Comparison of ENCODE assay signal across 20 mouse cellular contexts in genomic region chr5:144786464-144786863, GRCm38 (mm10). TPM values are rescaled to one million over a fixed set of nuclear protein-coding genes. Genes with fewer than 3 reads are reported as not detected.
"Had no signal": no experiment of that assay in that cellular context is flagged by ENCODE, and none has a peak within 500 bp of the region (broad histone marks: within the 10 kb centered on the region; RNA-seq: fewer than 3 reads in every experiment).

No protein-coding gene starts in this region.

- H3K9ac ChIP-seq: intestine, embryonic 15.5 days; kidney, embryonic 15.5 days; liver, embryonic 14.5 days; liver, postnatal 0 days; lung, embryonic 14.5 days; midbrain, embryonic 12.5 days; midbrain, embryonic 15.5 days; neural tube, embryonic 12.5 days; neural tube, embryonic 15.5 days had no signal

- H3K4me1 ChIP-seq: intestine, embryonic 15.5 days; kidney, embryonic 15.5 days; midbrain, embryonic 12.5 days; midbrain, embryonic 15.5 days; neural tube, embryonic 12.5 days; neural tube, embryonic 15.5 days had no signal

- DNase-seq: kidney, adult 11 months; kidney, adult 8-10 months; kidney, postnatal 10 days; kidney, postnatal 36 days; liver, postnatal 0 days; lung, embryonic 14.5 days; thymus, adult 18-20 months; thymus, postnatal 4 days had no signal

- ATAC-seq: intestine, embryonic 15.5 days; liver, postnatal 0 days; lung, postnatal 0 days; midbrain, embryonic 15.5 days had no signal

- H3K4me2 ChIP-seq: intestine, embryonic 15.5 days; kidney, embryonic 15.5 days; lung, embryonic 14.5 days; midbrain, embryonic 12.5 days; midbrain, embryonic 15.5 days; neural tube, embryonic 12.5 days; neural tube, embryonic 15.5 days had no signal

- H3K27me3 ChIP-seq: intestine, embryonic 15.5 days; kidney, embryonic 15.5 days; midbrain, embryonic 12.5 days; midbrain, embryonic 15.5 days; neural tube, embryonic 12.5 days; neural tube, embryonic 15.5 days had no signal

- H3K4me3 ChIP-seq: intestine, embryonic 15.5 days; kidney, embryonic 15.5 days; midbrain, embryonic 12.5 days; midbrain, embryonic 15.5 days; neural tube, embryonic 12.5 days; neural tube, embryonic 15.5 days had no signal

- H3K27ac ChIP-seq: intestine, embryonic 15.5 days; kidney, embryonic 15.5 days; liver, embryonic 14.5 days; macrophage; midbrain, embryonic 12.5 days; midbrain, embryonic 15.5 days; neural tube, embryonic 12.5 days; neural tube, embryonic 15.5 days had no signal

- H3K9me3 ChIP-seq: intestine, embryonic 15.5 days; kidney, embryonic 15.5 days; midbrain, embryonic 12.5 days; midbrain, embryonic 15.5 days; neural tube, embryonic 12.5 days; neural tube, embryonic 15.5 days had no signal

RNA-seq across cellular contexts. Expression of gene Tmem130, which starts 24.8 kb away (rescaled TPM):
- total RNA-seq: liver, adult 2 months; megakaryocyte, adult 5-6 weeks had no signal
- polyA plus RNA-seq: macrophage; spleen, adult 2 months had no signal
